Mouse (Mus musculus) left cerebral cortex, adult 8-10 months (tissue): ENCODE results near the gene Hnrnph1. TPM values are rescaled to one million over a fixed set of nuclear protein-coding genes. Genes with fewer than 3 reads are reported as not detected.
"Not testable (repeated sequence)": the region's sequence is repeated elsewhere in the genome, so short reads cannot be mapped to it uniquely, and the experiment has no call there.

Experiments
- DNase-seq, 2 experiments: peaks; one replicate each; pipeline ENCODE4 v3.0.0; 2022; ENCODE audit warnings: low spot score in 2 of 2
- total RNA-seq, 4 experiments: library from RNA; stranded (reverse); gene quantifications; 2 replicates each; pipeline ENCODE4 v1.2.4; 2022

The Hnrnph1 gene
- total RNA-seq: 100 to 1,000 TPM; 180 to 274 (median 221) TPM

DNA sequence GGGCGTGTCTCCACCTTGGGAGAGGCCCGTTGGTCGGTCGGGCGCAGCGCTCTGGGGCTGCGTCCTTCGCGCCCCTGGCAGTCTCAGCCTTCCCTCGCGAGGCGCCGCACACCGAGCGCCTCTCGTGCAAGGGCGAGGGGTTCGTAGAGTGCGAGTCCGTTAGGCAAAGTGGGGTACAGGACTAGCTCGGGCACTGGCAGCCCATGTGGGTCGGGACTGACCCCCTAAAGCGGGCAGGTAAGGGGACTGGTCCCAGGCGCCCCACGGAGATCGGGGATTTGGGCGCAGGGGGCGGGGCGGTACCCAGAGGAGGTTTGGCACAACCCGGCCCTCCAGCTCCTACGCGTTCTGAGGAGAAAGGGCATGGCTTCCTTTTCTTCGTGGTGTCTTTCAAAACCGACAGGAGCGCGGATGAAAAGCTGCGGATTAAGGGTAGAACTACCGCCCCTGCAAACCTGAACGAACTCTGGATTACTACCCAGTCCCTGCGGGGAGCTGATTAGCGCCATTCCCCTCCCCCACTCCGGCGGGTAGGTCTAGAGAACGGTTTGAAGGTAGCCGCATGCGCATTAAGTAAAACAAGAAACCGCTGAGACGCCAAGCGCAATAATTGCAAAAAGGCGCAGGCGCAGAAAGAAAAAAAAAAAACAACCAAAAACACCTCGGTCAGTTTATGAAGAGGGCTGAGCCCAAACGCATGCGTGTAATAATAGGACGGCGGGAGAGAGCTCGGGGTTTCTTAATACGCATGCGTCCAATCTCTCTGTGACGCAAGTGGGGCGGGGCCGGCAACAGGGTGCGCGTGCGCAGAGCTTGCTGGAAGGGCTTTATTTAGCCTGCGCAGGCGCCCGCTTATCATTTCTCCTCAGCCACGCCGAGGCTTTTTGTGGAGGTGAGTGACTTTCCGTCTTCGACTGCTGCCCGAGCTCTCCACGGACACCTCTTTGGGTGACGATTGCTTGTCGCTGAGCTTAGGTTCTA, at the start of gene Hnrnph1:
Gene Hnrnph1 (plus strand): TSS at position 80 of the 981 bp plus-strand sequence.
- peak; percentile 96 to 99 for DNase-seq

DNA sequence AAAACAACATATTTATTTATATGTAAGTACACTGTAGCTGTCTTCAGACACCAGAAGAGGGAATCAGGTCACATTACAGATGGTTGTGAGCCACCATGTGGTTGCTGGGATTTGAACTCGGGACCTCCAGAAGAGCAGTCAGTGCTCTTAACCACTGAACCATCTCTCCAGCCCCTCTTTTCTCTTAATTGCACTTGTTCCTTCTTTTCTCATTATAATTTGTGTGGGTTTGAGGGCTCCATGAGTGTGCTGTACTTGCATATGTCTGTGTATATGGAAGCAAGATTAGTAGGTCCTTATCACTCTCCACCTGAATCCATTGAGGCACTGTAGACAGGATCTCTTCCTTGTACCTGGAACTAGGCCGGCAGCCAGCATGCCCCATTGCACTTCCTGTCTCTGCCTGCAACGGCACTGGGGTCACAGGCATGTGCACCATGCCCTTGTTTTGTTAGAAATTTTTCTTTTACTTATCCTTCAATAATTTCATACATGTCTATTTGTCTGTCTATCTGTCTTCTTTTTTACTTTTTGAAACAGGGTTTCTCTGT, 48.6 kb upstream of the Hnrnph1 start:
- DNase-seq: no peak

DNA sequence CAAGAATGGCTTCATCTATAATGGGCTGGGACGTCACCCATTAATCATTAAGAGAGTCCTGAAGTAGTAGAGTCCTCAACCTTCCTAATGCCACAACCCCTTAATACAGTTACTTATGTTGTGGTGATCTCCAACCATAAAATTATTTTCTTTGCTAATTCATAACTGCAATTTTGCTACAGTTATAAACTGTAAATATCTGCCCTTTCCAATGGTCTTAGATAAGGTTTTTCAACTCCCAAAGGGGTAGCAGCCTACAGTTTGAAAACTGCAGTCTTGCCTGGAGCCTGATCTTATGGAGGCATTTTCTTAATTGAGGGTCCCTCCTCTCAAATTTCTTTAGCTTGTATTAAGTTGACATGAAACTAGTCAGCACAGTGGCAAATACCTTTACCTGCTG, 47.4 kb upstream of the Hnrnph1 start:
- DNase-seq: no peak

DNA sequence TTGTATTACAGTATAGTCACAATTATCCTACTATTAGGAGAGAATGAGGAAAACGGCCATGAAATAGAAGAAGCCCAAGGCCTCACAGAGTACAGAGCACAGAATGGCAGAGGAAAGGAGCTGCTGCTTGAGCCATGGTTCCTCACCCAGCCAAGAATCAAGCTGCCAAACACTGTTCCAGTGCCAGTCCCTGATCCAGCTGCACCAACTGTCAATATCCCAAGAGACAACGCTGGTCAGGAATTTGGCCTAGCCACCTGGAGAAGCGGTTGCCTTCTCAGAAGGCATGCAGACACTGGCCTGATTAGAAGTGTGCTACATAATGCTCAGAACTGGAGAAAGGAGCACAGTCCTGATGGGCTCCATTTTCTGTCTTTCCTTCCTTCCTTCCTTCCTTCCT, 43.6 kb upstream of the Hnrnph1 start:
- no peak for DNase-seq

DNA sequence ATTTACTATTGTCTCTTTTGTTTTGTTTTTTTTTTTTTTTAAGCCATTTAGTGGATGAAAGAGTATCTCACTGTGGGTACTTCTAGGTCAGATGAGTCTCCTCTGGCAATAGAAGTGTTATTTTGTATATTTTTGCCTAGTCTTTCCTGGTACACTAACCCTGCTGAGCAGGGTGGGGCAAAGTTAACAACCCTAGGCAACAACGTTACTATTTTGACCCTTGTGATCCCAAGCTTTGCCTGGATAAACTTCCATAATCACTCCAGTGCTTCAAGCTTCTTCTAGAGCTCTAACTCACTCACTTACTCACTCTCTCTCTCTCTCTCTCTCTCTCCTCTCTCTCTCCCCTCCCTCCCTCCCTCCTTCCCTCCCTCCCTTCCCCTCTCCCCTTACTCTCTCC, 40.7 kb upstream of the Hnrnph1 start:
- no peak for DNase-seq

DNA sequence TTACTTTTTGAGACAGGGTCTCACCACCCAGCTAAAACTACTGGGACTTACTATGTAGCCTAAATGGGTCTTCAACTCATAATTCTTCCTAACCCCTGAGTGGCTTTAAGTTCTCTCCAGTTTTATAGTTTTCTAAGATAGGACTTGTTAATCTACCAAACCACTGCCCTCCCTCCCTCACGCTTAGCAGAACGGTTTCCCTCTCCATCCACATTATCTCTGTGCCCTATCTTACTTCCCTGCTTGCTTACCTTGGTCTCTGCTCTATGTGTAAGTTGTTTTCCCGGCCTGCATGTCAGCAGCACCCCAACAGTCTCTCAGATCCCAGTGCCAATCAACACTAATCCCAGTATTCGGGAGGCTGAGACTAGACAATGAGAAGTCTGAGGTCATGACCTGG, 39.9 kb upstream of the Hnrnph1 start:
- no peak for DNase-seq

DNA sequence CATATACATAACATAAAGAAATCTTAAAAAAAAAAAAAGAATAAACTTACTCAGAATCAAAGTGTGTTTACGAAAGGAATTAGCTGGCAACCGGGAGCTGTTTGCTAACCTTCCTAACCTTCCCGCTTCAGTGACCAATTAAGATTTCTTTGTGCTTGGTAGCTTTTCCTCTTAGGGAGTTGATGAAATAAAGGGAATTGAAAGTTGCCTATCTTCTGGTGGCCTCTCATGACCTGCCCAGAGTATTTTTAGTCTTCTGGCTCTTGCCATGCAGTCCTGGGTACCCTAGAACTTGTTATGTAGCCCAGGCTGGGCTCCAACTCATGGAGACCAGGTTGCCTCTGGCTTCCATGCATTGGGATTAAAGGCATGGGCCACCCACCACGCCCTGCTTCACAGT, 31.3 kb upstream of the Hnrnph1 start:
- DNase-seq: no peak

DNA sequence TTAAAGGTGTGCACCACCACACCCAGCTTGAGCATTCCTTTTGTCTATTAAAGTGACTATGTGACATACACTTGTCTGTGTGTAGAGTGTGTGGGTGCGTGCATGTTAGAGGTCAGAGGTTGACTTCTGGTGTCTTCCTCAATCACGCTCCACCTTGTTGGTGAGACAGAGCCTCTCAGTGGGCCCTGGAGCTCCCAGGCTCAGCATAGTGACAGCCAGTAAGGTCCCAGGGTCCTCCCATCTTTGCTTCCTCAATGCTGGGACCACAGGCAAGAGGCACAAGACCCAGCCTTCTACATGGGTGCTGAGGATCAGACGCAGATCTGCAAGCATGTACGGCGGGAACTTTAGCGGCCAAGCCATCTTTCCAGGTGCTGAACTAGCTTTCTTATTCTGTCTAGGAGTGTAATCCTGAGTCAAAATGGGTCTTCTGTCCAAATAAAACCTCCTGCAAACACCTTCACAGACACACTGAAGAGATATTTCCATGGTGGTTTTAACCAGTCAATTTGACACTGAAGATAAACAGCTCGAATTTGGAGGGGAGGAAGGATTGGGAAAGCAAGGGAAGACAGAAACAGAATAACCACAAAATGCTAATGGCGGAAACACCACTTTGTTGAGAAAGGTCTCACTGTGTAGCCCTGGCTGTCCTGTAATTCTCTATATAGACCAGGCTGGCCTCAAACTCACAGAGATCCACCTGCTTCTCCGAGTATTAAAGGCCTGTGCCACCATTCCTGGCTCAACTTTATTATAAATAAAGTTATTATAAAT, 30.3 kb upstream of the Hnrnph1 start:
- no peak for DNase-seq

DNA sequence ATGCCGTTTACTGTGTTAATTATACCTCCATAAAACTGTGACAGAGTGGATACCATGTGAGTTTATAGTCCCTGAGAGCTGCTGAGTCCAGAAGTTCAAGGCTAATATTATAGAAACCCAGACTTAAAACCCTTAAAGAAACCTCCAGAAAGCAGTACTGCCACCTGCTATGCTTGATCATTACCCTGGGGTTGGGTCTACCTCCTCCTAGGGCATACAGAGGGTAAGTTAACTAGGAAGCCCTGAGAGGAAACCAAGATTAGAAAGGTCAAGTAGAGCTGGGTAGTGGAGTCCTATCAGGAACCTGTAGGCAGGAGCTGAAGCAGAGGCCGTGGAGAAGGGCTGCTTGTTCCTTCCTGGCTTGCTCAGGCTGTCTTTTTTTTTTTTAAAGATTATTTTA, 24.6 kb upstream of the Hnrnph1 start:
- no peak for DNase-seq

DNA sequence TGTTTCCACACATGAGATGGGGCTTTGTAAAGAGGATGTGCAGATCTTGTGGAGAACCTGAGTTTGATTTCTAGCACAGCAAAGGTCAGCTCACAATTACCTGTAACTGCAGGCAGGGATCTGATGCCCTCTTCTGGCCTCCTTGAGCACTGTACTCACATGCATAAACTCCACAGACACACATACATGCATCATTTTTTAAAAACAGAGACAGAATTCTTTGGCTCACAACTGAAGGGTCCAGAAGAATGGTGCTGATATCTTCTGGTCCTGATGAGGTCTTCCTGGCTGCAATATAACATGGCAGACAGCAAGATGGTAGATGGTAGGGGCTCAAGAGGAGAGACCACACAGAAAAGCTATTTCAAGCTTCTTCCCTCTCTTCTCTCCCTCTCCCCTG, 22.6 kb upstream of the Hnrnph1 start, which contains the start of gene Cby3:
Gene Cby3 (plus strand): TSS at position 301 of the 400 bp plus-strand sequence.
- DNase-seq: no peak

DNA sequence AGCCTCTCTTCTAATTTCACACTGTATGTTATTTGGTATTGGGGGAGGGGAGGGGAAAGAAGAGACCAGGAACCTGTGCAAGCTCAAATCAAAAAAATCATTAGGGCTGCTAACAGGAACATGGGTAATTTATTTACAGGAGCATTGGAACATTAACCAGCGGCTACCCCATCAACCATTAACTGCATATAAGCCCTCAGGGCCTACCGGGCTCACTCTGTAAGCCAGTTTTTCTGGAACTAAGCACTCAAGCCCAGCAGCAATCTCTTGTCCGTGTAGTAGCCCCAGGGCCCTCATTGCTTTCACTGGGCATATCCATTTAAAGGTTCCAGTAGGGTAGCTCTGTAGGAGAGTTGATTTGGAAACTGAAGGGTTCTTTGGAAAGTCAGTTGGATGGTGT, 21.9 kb upstream of the Hnrnph1 start:
- no peak for DNase-seq

DNA sequence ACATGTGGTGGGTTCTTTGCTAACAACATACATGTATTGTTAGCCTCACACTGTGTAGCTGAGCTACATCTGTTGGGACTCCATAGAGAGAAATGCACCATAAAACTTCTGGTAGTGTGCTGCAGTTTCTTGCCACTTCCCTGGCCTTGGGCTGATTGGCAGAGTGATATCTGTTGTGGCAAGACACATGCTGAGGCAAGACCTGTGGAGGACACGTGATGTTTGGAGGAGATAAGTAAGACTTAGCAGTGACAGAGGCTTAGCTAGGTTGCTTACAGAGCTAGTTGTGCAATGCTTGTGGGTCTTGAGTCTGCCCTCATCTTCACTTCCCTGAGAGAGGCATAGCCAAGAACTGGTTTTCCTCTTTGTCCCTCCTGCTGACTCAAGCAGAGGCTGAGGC, 21.4 kb upstream of the Hnrnph1 start:
- no peak for DNase-seq

DNA sequence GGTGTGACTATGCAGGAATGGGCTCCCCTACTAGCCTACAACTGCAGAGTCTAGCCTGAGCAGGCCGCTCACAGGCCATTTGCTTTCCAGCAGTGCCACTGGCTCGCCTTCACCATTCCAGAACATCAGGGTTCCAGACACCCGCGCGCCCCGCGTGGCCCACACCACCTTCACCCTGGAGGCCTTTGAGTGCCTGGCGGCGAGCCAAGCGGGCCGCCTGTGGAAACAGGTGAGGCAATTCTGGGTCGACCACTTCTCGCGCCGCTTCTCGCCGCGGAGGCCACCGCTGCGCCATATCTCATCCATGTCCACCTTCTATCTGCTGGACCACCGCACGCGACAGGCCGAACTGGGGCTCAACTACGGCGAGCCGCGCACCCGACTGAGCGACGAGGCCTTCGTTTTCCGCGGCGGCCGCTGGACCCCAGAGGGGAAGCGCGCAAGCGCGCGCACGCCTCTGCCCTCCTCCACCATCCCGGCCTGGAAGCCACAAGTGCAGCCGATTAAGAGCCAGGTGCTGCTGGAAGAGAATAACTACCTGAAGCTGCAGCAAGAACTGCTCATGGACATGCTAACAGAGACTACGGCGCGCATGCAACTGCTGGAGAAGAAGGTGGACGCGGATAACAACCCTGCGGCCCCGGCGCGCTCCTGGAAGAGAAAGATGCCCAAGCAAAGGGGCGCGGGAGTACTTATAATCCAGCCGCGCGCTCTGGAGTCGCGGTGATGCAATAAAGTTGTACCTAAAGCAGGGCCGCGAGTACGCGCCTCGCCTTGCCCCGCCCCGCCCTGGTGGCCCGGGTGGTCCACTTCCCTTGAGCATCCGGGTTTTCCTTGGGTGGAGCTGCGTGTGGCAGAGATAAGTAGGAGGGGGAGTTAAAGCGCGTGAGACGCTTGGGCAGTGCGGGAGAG, 17.6 kb upstream of the Hnrnph1 start:
- peak; percentile 54 to 67 for DNase-seq

DNA sequence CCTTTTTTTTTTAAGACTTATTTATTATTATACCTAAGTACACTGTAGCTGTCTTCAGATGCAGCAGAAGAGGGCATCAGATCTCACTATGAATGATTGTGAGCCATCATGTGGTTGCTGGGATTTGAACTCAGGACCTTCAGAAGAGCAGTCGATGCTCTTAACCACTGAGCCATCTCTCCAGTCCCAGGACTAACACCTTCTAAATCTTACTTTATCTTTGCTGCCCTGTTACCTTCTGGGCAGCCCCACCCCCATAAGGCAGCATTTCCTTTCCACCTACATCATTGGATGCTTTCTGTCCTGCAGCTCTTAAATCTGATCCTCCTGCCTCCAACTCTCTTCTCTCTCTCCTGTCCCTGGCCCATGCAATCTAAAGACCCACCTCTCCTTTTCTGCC, 15.5 kb upstream of the Hnrnph1 start:
- not testable (repeated sequence) for DNase-seq

DNA sequence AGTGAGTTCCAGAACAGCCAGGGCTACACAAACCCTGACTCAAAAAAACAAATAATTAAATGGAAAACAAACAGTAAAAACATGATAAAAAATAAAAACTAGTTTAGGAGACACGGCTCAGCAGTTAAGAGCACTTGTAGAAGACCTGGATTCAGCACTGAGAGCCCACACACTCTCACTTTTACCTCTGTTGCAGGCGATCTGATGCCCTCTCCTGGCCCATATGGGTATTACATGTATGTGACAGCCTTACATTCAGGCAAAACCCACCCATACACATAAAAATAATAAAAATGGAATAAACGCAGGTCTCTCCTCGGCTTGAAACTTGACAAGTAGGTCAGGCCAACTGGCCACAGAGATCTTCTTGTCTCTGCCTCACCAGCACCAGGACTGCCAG, 12.2 kb upstream of the Hnrnph1 start:
- peak; percentile 59 for DNase-seq

DNA sequence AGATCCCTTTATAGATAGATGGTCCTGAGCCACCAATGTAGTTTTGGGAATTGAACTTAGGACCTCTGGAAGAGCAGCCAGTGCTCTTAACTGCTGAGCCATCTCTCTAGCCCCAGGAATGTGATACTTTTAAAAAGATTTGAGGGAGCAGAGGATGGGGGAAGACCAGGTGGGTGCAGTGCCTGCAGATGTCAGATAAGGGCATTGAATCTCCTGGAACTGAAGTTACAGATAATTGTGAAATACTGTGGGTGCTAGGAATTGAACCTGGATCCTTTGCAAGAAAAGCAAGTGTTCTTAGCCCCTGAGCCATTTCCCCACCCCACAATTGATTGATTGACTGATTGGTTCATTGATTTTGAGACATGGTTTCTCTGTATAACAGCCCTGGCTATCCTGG, 11.5 kb upstream of the Hnrnph1 start:
- no peak for DNase-seq

DNA sequence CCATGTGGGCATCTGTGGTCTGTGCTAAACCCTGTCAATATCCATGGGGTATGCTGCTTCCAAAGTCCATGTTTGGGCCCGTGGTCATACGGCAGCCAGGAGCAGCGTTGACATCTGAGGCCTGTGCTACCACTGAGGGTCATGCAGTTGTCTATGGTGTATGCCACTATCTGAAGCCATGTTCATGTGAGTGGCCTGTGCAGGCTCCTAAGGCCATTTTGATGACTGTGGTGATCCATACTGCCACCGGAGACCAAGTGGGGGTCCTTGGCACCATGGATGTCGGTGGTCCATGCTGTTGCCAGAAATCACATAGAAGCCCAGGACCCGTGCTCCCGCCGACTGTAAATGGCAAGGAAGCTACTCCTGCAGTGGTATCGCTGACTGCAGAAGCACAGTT, 9.3 kb upstream of the Hnrnph1 start:
- DNase-seq: no peak

DNA sequence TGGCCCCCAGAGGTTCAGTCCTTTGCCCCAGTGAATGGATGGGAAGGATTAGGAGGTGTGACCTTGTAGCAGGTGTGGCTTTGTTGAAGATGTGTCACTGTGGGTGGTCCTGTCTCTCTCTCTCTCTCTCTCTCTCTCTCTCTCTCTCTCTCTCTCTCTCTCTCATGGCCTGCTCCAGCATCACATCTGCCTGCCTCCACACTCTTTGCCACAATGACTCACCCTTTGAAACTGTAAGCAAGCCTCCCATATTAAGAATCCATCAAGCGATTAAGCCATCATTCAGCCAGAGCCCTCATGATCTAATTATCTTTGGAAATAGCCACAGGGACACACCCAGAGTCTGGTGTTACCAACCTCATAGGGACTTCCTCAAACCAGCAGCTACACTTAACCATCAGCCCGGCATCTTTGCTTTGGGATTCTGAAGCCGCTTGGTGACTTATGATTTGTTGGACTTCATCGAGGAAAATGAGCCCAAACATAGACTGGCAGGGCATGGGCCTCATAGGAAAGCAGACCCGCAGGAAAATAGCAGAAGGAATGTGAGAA, 7.4 kb upstream of the Hnrnph1 start:
- DNase-seq: no peak

DNA sequence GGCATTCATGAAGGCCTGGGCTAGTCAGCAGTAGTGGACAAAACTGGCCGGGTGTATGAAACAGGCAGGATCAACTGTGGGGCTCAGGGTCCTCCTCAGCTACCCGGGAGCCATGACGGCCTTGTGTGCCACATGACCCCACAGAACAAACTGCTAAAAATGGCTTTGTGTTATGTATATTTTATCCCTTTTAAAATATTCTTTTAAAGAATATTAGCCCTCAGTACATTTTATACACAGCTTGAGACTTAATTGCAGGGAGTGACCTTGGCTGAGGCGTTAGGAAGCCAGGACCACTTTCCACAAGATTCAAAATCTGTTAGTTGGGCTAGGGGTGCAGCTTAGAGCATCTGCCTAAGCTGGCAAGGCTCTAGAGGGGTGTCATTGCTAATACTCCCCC, 5.8 kb upstream of the Hnrnph1 start:
- DNase-seq: no peak

DNA sequence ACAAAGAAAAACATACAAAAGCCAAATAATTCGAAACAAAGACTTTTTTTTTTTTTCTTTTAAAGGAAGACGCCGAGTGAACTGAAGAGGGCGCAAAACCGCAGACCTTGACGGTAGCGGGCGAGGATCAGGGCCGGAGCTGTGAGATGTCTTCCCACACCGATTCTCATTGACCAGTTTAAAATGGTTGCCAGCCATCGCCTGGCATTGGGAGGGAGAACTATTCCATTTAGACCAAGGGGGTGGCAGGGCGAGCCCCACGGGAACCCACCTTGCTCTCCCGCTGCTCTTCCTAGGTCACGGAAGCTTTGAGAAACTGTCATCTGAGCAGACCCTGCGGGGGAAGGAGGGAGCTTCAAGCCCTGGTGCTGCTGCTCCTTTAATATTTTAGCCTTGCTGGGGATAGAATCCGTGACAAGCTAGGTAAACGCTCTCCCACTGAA, 5.4 kb upstream of the Hnrnph1 start:
- peak in 1 of 2 experiments; percentile 32 for DNase-seq

DNA sequence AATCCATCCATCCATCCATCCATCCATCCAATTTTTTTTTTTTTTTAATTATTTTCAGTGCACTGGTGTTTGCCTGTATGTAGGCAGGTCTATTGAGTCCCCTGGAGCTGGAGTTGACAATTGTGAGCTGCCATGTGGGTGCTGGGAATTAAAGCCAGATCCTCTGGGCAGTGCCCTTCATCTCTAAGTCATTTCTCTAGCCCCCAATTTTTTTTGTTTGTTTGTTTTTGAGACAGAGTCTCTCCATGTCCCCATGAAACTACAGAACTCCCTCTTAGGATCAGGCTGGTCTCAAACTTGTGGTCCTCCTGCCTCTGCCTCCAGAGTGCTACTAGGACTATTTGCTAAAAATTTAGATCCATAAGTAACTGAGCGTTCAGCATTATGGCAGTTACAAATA, 4.9 kb upstream of the Hnrnph1 start:
- no peak for DNase-seq
